Mouse (Mus musculus): ENCODE data around the gene Espl1. TPM values are rescaled to one million over a fixed set of nuclear protein-coding genes. Genes with fewer than 3 reads are reported as not detected.

The Espl1 gene
- polyA plus RNA-seq, 1 experiment from 2014 or later, result 10.9 TPM

DNA sequence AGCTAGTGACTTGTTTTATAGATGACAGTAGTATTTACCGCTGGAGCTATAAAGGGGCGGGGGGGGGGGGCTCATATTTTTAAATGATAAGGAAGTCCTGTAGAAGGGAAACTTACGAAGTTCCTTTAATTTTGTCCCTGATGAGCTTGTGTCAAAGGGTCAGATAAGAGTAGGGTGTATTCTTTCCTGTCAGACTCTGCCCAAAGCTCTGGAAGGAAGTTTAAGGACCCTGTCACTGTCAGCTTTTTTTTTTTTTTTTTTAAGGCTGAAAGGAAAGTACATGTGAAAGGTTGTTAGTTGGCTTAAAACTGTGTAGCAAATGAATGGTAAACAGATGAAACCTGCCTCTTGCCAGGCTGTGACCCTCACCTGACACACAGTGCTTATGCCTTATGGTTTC is 12.4 kb upstream of the Espl1 start:
- H3K4me1 ChIP-seq (replicated peaks; ENCODE audit: control insufficient read depth, insufficient read depth, low read length), result peaks cover 13% of the 10 kb centered on the region
- no peak overlapping the region for H3K9ac ChIP-seq (replicated peaks; ENCODE audit: low read depth, low read length)
- no peak for ATAC-seq
- H3K4me3 ChIP-seq (replicated peaks; ENCODE audit: low read length), result no peak overlapping the region
- no peak overlapping the region for H3K4me2 ChIP-seq (ENCODE audit: low read length)
- H3K36me3 ChIP-seq (ENCODE audit: control insufficient read depth, insufficient read depth), result peaks cover 8% of the 10 kb centered on the region
- H3K9me3 ChIP-seq (ENCODE audit: control insufficient read depth, low read length), result no peaks in the 10 kb centered on the region
- WGBS, result 82% methylated on average over 3 of the region's 3 CpGs
- H3K27me3 ChIP-seq (replicated peaks; ENCODE audit: control insufficient read depth, insufficient read depth, low read length), result no peaks in the 10 kb centered on the region
- H3K27ac ChIP-seq (ENCODE audit: low read length), result no peak overlapping the region

DNA sequence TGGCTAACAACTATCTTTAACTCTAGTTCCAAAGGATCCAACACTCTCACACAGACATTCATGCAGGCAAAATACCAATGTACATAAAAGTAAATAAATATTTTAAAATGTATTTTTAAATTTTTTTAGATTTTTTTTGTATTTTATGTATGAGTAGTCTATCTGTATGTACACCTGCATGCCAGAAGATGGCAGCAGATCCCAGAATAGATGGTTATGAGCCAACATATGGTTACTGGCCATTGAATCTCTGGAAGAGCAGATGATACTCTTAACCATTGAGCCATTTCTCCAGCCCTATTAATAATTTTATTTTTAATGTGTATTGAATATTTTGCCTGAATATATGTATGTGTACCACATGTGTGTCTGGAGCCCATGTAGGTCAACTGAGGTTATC is 8.7 kb upstream of the Espl1 start:
- Histone ChIP-seq H3K4me2 (ENCODE audit: low read length) (no peak overlapping the region), H3K27ac (ENCODE audit: low read length) (no peak overlapping the region), H3K4me1 (replicated peaks; ENCODE audit: control insufficient read depth, insufficient read depth, low read length) (no peaks in the 10 kb centered on the region), H3K9me3 (ENCODE audit: control insufficient read depth, low read length) (no peaks in the 10 kb centered on the region), H3K4me3 (replicated peaks; ENCODE audit: low read length) (no peak overlapping the region), H3K36me3 (ENCODE audit: control insufficient read depth, insufficient read depth) (no peaks in the 10 kb centered on the region), H3K27me3 (replicated peaks; ENCODE audit: control insufficient read depth, insufficient read depth, low read length) (no peaks in the 10 kb centered on the region), H3K9ac (replicated peaks; ENCODE audit: low read depth, low read length) (no peak overlapping the region)
- no peak for ATAC-seq

DNA sequence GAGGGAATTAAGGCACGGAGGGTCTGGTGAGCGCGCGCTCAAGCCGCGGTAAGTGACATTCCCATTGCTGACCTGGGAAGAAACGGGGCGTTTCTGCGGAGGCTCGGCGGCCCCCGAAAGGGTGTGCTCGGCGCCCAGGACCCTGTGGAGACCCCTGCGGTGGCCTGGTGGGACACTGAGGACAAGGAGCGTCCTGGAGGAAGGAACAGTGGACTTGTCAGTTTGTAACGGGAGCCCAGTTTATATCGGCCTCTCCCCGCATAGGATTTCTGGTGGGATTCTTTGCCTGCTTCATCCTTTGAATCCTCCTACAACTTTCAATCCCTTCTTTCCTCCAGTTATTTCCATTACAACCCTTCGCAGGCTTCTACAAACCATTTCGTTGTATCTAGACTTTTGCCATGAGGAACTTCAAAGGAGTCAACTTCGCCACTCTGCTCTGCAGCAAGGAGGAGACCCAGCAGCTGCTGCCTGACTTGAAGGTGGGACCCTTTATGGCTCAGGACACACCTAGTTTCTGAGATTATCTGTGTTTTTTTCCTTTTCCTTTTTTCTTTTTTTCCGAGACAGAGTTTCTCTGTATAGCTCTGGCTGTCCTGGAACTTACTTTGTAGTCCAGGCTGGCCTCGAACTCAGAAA is 421 bp downstream of the Espl1 start:
- ATAC-seq, result peak; percentile 43
- Histone ChIP-seq H3K36me3 (ENCODE audit: control insufficient read depth, insufficient read depth) (no peaks in the 10 kb centered on the region), H3K27ac (ENCODE audit: low read length) (no peak overlapping the region), H3K4me2 (ENCODE audit: low read length) (peak overlapping the region; percentile 66), H3K9ac (replicated peaks; ENCODE audit: low read depth, low read length) (peak overlapping the region; percentile 28; the same call in 1 of the 2 replicates), H3K9me3 (ENCODE audit: control insufficient read depth, low read length) (no peaks in the 10 kb centered on the region), H3K4me3 (replicated peaks; ENCODE audit: low read length) (peak overlapping the region; percentile 50), H3K27me3 (replicated peaks; ENCODE audit: control insufficient read depth, insufficient read depth, low read length) (no peaks in the 10 kb centered on the region), H3K4me1 (replicated peaks; ENCODE audit: control insufficient read depth, insufficient read depth, low read length) (peaks cover 10% of the 10 kb centered on the region)
- 4% methylated on average over 24 of the region's 24 CpGs for WGBS

DNA sequence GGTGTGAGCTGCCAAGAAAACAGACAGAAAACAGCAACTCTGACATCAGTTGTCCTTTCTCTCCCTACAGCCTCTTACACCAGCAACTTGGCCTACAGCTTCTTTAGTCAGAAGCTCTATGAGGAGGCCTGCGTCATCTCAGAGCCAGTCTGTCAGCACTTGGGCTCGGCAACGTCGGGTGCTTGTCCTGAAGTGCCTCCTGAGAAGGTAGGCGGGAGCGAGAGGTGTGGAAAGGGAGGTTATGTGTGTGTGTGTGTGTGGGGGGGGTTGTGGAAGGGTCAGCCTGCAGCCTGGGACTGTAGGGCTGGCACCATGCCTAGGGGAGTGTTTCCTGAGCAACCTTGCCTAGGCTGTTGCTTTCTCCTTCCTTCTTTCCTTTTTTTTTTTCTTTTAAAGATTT is 6.5 kb downstream of the Espl1 start:
- Histone ChIP-seq H3K27ac (ENCODE audit: low read length) (no peak overlapping the region), H3K36me3 (ENCODE audit: control insufficient read depth, insufficient read depth) (no peaks in the 10 kb centered on the region), H3K4me3 (replicated peaks; ENCODE audit: low read length) (no peak overlapping the region), H3K9ac (replicated peaks; ENCODE audit: low read depth, low read length) (no peak overlapping the region), H3K4me2 (ENCODE audit: low read length) (no peak overlapping the region), H3K9me3 (ENCODE audit: control insufficient read depth, low read length) (no peaks in the 10 kb centered on the region), H3K4me1 (replicated peaks; ENCODE audit: control insufficient read depth, insufficient read depth, low read length) (no peaks in the 10 kb centered on the region), H3K27me3 (replicated peaks; ENCODE audit: control insufficient read depth, insufficient read depth, low read length) (no peaks in the 10 kb centered on the region)
- 97% methylated on average over 6 of the region's 6 CpGs for WGBS
- no peak for ATAC-seq

DNA sequence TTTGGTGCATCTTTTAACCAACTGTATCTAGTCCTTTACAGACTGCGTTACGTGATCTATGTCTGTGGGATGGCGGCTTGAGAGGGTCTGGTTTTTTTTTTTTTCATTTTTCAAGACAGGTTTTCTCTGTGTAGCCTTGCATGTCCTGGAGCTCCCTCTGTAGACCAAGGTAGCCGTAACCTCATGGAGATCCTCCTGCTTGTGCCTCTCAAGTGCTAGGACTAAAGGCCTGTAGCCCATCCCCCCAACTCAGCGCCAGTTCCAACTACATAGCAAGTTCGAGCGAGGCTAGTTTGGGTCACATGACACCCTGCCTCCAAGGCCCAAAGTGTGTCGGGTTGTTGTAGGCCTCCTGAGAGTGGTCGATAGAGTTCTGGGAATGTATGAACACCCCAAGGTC is 12.7 kb downstream of the Espl1 start:
- Histone ChIP-seq H3K4me2 (ENCODE audit: low read length) (no peak overlapping the region), H3K4me1 (replicated peaks; ENCODE audit: control insufficient read depth, insufficient read depth, low read length) (no peaks in the 10 kb centered on the region), H3K9ac (replicated peaks; ENCODE audit: low read depth, low read length) (no peak overlapping the region), H3K27ac (ENCODE audit: low read length) (no peak overlapping the region), H3K9me3 (ENCODE audit: control insufficient read depth, low read length) (no peaks in the 10 kb centered on the region), H3K27me3 (replicated peaks; ENCODE audit: control insufficient read depth, insufficient read depth, low read length) (no peaks in the 10 kb centered on the region), H3K4me3 (replicated peaks; ENCODE audit: low read length) (no peak overlapping the region), H3K36me3 (ENCODE audit: control insufficient read depth, insufficient read depth) (no peaks in the 10 kb centered on the region; the same call in 1 of the 2 replicates)
- WGBS, result 89% methylated on average over 9 of the region's 9 CpGs
- ATAC-seq, result no peak

DNA sequence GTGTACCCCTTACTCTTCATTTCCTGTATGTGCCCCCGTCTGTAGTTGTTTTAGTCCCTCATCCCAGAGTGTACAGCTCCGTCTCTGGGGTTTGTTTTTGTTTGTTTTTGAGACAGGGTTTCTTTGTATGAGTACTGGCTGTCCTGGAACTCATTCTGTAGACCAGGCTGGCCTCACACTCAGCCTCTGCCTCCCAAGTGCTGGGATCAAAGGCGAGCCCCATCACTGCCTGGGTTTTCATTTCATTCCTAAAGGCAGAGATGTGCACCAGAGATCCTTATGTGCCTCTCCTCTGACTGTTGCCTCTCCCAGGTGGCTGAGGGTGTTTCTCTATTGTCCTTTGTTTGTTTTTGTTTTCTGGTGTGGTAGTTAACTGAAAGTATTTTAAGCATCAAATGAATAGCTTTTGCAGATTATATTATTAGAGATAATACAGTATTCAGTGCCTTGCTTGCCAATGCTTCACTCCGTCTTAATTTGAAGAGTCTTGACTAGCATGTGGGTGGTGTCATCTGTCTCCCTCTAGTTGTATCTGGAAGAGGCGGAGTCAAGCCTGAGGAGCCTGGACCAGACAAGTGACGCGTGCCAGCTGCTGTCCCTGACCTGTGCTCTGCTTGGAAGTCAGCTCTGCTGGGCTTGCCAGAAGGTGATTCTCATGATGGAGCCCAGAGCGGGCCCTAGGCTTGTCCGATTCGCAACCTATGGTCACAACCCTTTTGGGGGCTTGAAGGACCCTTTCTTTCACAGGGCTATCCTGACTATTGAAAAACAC is 14.2 kb downstream of the Espl1 start:
- no peaks in the 10 kb centered on the region for H3K27me3 ChIP-seq (replicated peaks; ENCODE audit: control insufficient read depth, insufficient read depth, low read length)
- H3K4me2 ChIP-seq (ENCODE audit: low read length), result no peak overlapping the region
- H3K9me3 ChIP-seq (ENCODE audit: control insufficient read depth, low read length), result no peaks in the 10 kb centered on the region
- no peak for ATAC-seq
- no peak overlapping the region for H3K9ac ChIP-seq (replicated peaks; ENCODE audit: low read depth, low read length)
- H3K4me1 ChIP-seq (replicated peaks; ENCODE audit: control insufficient read depth, insufficient read depth, low read length), result no peaks in the 10 kb centered on the region
- no peaks in the 10 kb centered on the region; the same call in 1 of the 2 replicates for H3K36me3 ChIP-seq (ENCODE audit: control insufficient read depth, insufficient read depth)
- no peak overlapping the region for H3K27ac ChIP-seq (ENCODE audit: low read length)
- 91% methylated on average over 10 of the region's 10 CpGs for WGBS
- no peak overlapping the region for H3K4me3 ChIP-seq (replicated peaks; ENCODE audit: low read length)

DNA sequence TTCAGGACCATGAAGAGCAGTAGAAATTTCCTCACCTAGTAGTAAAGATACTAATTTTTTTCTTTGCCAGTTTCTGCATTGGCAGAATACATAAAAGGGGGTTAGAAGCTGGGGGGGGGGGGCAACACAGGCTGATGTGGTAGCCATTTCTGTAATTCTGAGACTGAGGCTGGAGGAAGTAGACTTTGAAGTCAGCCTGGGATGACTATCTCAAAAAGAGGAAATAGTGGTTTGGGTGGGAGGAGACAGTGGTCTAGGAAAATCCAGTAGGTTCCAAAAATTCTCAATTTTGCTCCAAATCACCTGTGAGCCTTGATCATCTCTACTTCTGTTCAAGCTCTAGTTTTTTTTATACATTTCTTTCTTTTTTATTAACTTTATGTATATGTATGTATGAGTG is 15.4 kb downstream of the Espl1 start:
- Histone ChIP-seq H3K9me3 (ENCODE audit: control insufficient read depth, low read length) (no peaks in the 10 kb centered on the region), H3K4me3 (replicated peaks; ENCODE audit: low read length) (no peak overlapping the region), H3K4me2 (ENCODE audit: low read length) (no peak overlapping the region), H3K4me1 (replicated peaks; ENCODE audit: control insufficient read depth, insufficient read depth, low read length) (no peaks in the 10 kb centered on the region), H3K27me3 (replicated peaks; ENCODE audit: control insufficient read depth, insufficient read depth, low read length) (no peaks in the 10 kb centered on the region), H3K27ac (ENCODE audit: low read length) (no peak overlapping the region), H3K9ac (replicated peaks; ENCODE audit: low read depth, low read length) (no peak overlapping the region), H3K36me3 (ENCODE audit: control insufficient read depth, insufficient read depth) (no peaks in the 10 kb centered on the region; the same call in 1 of the 2 replicates)
- ATAC-seq, result no peak

DNA sequence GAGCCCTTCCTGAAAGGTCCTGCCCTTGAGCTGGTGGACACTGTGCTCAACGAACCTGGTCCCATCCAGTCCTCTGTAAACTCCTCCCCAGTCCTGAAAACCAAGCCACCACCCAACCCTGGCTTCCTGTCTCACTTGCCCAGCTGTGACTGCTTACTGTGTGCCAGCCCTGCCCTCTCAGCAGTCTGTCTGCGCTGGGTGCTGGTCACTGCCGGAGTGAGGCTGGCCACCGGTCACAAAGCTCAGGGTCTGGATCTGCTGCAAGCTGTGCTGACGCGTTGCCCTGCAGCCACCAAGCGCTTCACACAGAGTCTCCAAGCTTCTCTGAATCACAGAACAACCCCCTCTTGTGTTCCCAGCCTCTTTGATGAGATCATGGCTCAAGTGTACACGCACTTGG is 19.2 kb downstream of the Espl1 start:
- WGBS, result 89% methylated on average over 8 of the region's 8 CpGs
- Histone ChIP-seq H3K9me3 (ENCODE audit: control insufficient read depth, low read length) (no peaks in the 10 kb centered on the region), H3K4me3 (replicated peaks; ENCODE audit: low read length) (no peak overlapping the region), H3K27me3 (replicated peaks; ENCODE audit: control insufficient read depth, insufficient read depth, low read length) (no peaks in the 10 kb centered on the region), H3K36me3 (ENCODE audit: control insufficient read depth, insufficient read depth) (no peaks in the 10 kb centered on the region), H3K4me2 (ENCODE audit: low read length) (no peak overlapping the region), H3K4me1 (replicated peaks; ENCODE audit: control insufficient read depth, insufficient read depth, low read length) (no peaks in the 10 kb centered on the region), H3K9ac (replicated peaks; ENCODE audit: low read depth, low read length) (no peak overlapping the region), H3K27ac (ENCODE audit: low read length) (no peak overlapping the region)
- no peak for ATAC-seq

DNA sequence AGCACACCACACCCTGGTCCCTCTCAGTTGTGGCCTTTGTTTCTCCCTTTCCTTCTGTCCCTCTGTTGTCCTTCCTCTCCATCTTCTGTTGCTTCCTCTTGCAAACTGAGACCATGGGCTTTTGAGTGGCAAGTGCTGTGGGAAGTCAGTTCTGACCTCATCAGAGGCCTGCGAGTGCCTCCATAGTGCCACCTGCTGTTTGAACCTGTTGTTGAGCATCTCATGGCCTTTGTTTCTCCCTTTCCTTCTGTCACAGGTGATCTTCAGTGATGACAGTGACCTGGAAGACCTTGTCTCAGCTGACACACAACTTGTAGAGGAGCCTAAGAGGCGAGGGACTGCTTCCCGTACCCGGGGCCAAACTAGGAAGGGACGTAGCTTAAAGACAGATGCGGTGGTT is 20.2 kb downstream of the Espl1 start:
- Histone ChIP-seq H3K27ac (ENCODE audit: low read length) (no peak overlapping the region), H3K4me3 (replicated peaks; ENCODE audit: low read length) (no peak overlapping the region), H3K27me3 (replicated peaks; ENCODE audit: control insufficient read depth, insufficient read depth, low read length) (no peaks in the 10 kb centered on the region), H3K9ac (replicated peaks; ENCODE audit: low read depth, low read length) (no peak overlapping the region), H3K9me3 (ENCODE audit: control insufficient read depth, low read length) (no peaks in the 10 kb centered on the region), H3K36me3 (ENCODE audit: control insufficient read depth, insufficient read depth) (no peaks in the 10 kb centered on the region), H3K4me1 (replicated peaks; ENCODE audit: control insufficient read depth, insufficient read depth, low read length) (no peaks in the 10 kb centered on the region), H3K4me2 (ENCODE audit: low read length) (no peak overlapping the region)
- WGBS, result 90% methylated on average over 6 of the region's 6 CpGs
- no peak; the same call in 1 of the 2 replicates for ATAC-seq
